11 mouse cellular contexts compared by ENCODE assay signal in the genomic region with DNA sequence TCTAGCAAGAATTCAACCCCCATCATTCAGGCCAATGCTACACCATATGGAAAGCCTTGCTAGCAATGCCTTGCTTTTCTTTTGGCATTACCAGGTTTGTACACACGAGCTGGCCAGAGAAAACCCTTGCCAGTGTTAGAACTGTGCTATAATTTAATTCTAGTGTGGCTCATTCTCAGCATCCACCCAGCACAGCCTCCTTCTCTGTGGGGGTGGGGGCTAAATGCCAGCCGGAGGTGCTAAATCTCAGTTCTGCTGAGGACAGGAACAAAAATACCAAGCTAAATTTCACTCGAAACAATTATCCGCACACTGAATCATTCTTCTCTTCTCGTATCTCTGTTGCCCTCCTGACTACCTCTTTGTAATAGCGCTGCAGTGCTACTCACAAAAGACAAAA.
DNase-seq lines count a peak whose midpoint lies in the region; ATAC-seq lines count a peak whose summit lies in the region.
"Had no signal": no experiment of that assay in that cellular context is flagged by ENCODE, and none has a peak within 500 bp of the region (broad histone marks: within the 10 kb centered on the region; RNA-seq: fewer than 3 reads in every experiment).

No protein-coding gene starts in this region.

- no peak for ATAC-seq in megakaryocyte-erythroid progenitor cell, adult 5-6 weeks (replicated peaks; ENCODE audit: low FRiP score, low TSS enrichment, poor library complexity, severe bottlenecking)
- no peak for ATAC-seq in granulocyte monocyte progenitor cell, adult 5-6 weeks (replicated peaks; ENCODE audit: poor library complexity, severe bottlenecking)
- ATAC-seq: liver, postnatal 0 days had no signal

- DNase-seq in cerebellum, adult 9-11 months: peak; percentile 5
- no peak for DNase-seq in cerebellum, adult 11 months
- DNase-seq in brain, adult 2 months (ENCODE audit: low read depth, low spot score): peak; percentile 89
- peak; percentile 35 to 49 for DNase-seq in frontal cortex, postnatal 25 days (ENCODE audit: low spot score in 2 of 2)
- peak; percentile 57 to 96 for DNase-seq in left cerebral cortex, postnatal 25 days (ENCODE audit: low spot score in 2 of 2)
- DNase-seq in kidney, adult 8-10 months: no peak
- DNase-seq: heart, postnatal 4 days; kidney, adult 18-20 months; liver, postnatal 0 days had no signal

- intact Hi-C loops in left cerebral cortex, postnatal 25 days (cut with DNase I): loop anchor here (2.0 to 10.0 kb wide), 2 partner anchors 313 to 955 kb away; no protein-coding TSS in a partner anchor

Comparison
In these comparisons a context has a peak if more than half of its experiments do, and no peak if none do; other contexts are left out.
1. DNase-seq: peak in cerebellum, adult 9-11 months (single experiment), brain, adult 2 months (single experiment), frontal cortex, postnatal 25 days (2 of 2) and left cerebral cortex, postnatal 25 days (2 of 2); none in cerebellum, adult 11 months (single experiment) and kidney, adult 8-10 months (0 of 2).